Mouse (Mus musculus) E14TG2a.4 (cell line): Measurements from ENCODE around the gene 1700013G24Rik.

Source experiments
- CTCF ChIP-seq: conservative IDR thresholded peaks from 2 replicates; pipeline ENCODE4 v1.5.1; 2014; ENCODE audit warnings: low read length
- NANOG ChIP-seq: IDR thresholded peaks from 2 replicates; pipeline ENCODE4 v1.6.1; 2014; ENCODE audit warnings: borderline replicate concordance, low read length, mixed read lengths
- POU5F1 ChIP-seq: IDR thresholded peaks from 2 replicates; pipeline ENCODE4 v1.6.1; 2014; ENCODE audit warnings: low read length, borderline replicate concordance

DNA sequence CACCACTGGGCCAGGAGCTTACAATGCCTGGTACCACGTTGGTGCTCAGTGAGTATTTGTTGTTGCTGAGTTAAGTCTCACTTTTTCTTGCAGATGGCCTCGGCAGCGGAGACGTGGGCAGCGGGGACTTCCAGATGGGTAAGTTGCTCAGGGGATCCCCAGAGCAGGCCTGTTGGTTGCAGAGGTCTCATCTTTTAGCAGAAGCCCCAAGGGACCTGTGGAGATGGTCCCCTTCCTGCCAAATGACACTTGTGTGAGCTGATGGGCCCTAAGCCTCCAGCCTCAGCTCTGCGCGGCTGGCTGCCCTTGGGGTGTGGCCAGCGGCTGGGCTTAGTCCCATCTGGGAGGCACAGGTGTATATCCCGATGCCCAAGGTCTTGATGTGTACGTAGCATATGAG, 49.1 kb downstream of the 1700013G24Rik start:
- TF ChIP-seq CTCF (no peak), NANOG (no peak), POU5F1 (no peak)
